Mouse (Mus musculus) liver, adult 2 months (tissue): ENCODE measurements at regions not wholly inside any gene's neighbourhood (a gene's known extent, or its start where the extent isn't known, plus 50 kb on each side); places are given as distances from the start of the nearest gene placed in this dataset.

Source experiments
- CTCF ChIP-seq: fragments of 200-500 bp; IDR thresholded peaks from 2 replicates; pipeline ENCODE4 v1.5.1; 2011; ENCODE audit warnings: low read depth, low read length, control low read depth
- POLR2A ChIP-seq: fragments of 200-500 bp; IDR thresholded peaks from 2 replicates; pipeline ENCODE4 v1.6.1; 2011; ENCODE audit warnings: low read length, control low read depth; ENCODE audit not compliant: insufficient read depth; ENCODE audit errors: extremely low read depth

DNA sequence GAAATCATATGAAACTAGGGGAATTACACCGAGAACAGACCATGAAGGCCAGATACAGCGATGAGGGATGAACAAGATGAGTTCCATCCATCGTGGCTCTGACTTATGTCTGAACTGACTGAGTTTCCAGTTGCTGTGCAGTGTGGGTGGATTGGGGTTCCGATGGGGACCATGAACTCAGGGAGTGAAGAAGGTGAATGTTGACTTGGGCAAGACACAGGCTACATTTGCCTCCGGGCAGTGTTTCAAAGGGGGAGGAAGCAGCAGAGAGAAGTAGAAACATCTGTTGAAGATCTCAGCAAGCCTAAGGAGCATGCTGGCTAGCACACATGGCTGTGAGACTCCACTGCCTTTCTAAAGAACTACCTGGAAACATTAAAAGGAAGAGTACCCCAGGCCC is 194.4 kb upstream of the Krr1 start:
- TF ChIP-seq CTCF: no peak
- no peak for TF ChIP-seq POLR2A
